Mouse (Mus musculus) layer of hippocampus, postnatal 10 days (tissue): ENCODE data around the gene Fstl4. TPM values are rescaled to one million over a fixed set of nuclear protein-coding genes. Genes with fewer than 3 reads are reported as not detected.
A peak's percentile ranks its signal among the peaks of the same experiment; 100 is the strongest.

Source experiments
- DNase-seq, 2 experiments: peaks; one replicate each; pipeline ENCODE4 v3.0.0; 2021; ENCODE audit warnings: low spot score in 2 of 2
- total RNA-seq, 2 experiments: library from RNA; stranded (reverse); gene quantifications; 2 replicates each; pipeline ENCODE4 v1.2.3; 2021

Fstl4 gene
- total RNA-seq, 2 experiments from 2014 or later, result 8.7 to 9.7 TPM

DNA sequence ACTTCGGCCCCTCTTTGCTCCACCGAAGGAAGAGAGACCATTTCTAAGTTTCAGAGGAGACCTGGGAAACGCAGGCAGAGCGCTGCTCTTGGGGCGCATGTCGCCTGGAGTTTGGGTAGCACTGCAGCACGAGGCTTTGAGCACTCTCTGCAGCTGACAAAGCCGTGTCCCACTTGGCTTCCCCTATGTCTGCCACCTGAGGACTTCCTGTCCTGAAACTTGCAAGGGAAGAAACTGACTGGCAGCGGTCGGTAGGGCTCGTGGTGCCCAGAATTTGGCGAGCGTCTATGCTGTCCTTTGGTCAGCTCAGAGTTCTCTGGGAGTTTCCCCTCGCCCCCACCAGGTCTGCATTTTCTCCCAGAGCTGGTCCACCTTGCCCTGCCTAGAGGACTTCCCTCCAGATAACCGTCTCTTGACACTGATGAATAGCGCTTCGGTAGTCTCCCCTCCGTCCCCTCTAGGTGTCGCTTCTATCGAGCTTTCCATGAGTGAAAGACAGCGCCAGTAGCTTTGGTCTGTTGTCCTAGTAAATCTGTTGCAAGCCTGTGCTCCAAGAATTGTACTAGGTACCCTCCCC is 1.3 kb downstream of the Fstl4 start:
- DNase-seq, result peak; percentile 54 to 72

DNA sequence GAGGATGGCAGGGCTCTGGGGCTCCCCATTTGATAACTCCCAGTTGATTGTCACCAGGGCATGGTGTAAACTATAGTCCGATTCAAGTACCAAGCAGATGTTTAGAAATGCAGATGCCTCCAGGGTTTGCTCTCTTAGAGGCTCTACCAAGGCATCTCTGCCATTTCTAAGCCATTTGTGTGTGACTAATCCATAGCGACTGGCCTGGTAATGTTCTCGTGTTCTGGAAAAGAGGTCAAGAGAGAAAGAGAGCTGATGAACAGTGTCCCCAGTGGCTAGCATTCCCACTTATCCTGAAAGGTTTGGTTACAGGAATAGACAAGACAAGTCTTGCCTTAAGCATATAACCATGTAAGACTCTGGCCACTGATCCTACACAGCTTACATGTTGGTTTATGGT is 3.5 kb downstream of the Fstl4 start:
- DNase-seq, result no peak

DNA sequence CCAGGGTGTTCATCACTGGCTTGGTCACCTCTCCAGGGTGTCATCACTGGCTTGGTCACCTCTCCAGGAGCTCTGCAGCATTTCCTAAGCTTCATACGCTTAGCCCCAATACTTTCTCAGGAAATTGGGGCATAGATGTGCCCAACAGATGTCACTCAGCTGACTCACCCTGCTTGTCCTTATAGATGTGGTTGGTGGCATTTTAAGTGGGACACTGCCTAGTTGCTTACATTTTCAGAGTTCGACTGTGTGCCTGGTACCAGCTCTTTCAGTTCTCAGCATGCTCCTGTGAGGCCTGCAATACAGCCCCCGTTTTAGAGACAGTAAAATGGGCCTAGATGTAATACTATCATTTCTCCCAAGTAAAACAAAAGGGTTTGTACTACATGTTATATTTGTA is 8.6 kb downstream of the Fstl4 start:
- DNase-seq, result no peak

DNA sequence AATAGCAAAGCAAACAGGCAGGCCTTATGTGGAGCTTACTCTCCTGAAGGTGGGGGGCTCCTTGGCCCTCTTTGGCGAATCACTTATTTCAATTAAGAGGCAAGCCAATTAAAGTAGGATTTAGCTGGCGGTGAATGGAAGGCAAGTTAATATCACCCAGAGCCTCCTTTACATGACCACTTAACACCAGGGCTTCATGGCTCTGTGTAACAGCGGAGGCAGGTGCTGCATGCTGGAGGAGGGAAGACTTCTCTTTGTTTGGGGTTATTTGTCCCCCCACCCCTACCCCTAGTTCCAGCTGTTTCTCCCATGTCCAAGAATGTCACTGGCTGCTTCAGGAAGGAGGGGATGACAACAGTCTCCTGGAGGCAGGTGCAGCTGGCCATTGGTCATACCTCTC is 10.9 kb downstream of the Fstl4 start:
- DNase-seq, result no peak

DNA sequence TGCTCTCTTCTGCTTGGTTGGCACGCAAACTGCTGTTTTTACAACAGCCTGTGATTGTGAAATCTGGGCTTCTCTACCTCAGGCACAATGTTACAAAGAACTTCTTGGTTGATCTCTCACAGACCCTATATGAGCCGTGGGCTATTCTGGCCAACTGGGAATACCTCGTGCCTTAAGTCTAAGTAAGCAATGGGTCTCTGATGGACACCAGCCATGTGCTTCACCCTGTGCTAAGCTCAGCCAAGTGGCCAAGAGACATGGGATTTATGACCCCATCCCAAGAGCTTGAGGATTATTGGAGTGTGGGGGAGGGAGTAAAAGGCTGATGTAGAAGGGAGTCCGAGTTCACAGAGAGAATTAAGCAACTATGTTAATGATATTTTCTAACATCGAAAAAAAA is 18.0 kb downstream of the Fstl4 start:
- DNase-seq, result no peak

DNA sequence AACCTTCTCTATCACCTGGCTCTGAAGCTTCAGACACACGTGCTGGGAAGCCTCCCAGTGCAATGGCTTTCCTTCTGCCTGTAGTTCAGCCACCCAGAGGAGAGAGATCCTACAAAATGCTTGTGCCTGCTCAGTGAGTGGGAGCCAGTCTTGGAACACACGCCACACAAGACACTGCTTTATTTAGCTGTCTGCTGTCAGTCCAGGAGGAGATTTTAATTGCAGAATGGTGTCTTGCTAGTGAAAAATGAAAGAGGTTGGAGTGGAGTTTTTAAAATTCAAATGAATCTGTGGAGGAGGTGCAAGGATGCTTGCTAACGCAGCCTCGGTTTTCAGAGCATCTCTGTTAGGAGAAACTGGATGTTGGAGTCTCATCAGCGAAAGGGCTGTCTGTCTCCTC is 29.9 kb downstream of the Fstl4 start:
- no peak for DNase-seq

DNA sequence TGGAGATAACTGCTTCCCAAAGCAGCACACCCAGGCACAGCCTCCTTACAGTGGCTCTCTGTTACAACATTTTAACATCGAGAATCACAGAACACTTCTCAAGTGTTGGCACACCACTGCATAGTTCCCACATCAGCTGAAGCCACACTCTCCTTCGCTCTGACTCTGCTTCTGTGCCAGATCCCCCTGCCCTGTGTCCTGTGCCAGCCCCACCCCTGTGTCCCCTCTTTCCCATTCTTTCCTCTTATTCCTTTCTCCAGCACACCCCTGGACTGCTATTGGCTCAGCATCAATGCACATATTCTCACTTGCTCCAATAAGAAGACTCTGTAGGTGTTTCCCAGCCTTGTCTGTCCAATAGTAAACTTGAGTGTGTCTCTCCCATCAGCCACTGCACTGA is 45.1 kb downstream of the Fstl4 start:
- DNase-seq, result no peak

DNA sequence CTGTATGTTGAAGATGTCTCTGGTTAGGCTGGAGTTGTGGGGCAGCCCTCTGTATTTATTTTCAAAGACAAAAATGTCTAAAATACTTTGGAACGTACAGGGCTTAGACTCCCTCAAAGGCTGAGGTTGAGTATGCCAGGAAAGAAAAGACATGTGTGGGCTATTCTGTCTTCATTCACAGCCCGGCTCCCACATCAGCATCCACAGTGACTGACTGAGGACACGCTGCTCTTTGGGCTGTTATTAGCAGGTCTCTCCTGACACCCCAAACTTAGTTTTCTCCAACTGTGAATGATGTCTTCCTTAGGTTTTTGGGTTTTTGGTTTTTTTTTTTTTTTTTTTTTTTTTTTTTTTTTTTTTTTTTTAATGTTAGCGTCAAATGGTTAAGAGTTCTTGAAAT is 51.6 kb downstream of the Fstl4 start:
- DNase-seq, result no peak

DNA sequence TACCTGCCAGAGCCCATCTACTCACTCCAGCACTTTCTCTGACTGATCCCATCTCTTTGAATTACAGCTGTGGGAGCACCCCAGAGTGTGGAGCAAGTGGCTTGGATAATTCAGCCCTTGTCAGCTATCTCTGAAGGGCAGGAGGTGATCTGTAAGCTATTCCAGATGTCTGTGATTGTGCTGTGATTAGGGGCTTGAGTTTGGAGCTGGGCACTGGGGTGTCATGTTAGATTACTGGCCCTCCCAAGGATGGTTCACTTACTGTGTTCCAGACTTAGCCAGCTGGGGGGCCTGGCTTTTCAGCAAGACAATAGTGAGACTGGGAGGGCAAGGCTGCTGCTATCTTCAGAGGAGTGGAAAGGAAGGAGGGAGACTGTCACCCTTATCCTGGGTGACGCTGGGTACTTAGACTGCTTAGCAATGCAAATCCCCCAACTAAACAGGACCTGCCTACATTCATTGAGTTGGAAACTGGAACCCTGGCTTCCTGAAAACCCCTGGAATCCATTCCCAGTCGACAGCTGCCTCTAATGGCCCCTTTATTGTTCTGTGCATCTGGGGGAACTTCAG is 56.0 kb downstream of the Fstl4 start:
- no peak for DNase-seq

DNA sequence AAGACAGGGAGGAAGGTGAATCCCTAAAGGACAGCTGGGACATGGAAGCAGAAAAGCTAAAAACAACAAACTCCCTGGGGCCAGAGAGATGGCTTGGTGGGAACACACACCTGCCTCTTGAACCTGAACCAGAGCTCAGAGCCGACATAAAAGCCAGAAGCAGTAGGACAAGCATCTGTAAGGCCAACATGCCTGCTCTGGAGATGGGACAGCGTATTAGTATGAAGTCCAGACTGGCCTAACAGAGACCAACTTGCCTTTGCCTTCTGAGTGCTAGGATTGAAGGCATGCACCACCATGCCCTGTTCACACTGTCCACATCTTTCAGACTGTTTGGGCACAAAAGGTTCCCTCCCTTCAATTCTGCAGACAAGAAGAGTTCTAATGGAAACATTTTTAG is 62.2 kb downstream of the Fstl4 start:
- DNase-seq, result no peak

DNA sequence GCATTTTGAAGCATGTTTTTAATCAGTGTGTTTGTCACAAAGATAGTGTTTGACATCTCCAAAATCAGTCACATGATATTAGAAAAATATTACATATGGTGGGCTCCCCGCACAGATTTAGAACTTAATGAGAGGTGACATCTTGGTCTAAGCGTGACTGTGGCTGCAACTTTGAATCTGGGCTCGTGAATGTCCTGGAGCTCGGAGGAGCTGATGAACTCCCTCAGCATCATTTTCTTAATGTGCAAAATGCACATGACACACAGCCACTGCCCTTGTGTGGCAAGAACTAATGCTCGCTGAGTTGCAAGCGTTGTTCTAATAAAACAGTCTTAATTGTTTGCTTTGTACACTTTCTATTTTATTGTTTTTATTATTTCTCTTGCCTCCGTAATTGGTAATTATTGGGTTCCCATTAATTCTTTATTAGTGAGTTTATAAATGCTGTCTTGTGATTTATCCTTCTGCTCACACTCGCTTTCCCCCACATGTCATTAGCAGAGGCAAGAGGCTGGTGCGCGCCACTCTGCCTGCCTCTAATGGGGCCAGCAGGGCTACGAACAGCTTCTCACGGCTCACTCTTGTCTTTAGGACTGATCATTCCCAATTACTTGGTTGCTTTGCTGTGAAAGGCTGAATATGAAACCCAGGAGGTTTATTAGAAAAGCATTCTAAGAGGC is 67.3 kb downstream of the Fstl4 start:
- no peak for DNase-seq

DNA sequence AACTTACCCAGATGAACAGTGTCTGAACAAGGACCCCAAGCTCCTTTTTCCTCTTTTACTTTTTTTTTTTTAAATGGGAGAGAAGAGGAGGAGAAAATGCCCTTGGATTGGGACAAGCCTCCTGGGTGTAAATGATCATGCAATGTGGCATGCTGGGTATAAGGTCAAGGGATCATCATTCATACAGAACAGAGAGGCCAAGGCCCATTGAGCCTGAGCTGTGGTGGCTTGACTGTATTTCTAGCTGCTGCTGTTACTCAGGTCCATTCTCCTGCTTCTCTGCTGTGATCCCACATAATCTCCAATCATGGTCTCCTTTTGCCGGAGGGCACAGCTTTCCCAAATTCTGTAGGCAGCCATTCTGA is 67.9 kb downstream of the Fstl4 start:
- no peak for DNase-seq

DNA sequence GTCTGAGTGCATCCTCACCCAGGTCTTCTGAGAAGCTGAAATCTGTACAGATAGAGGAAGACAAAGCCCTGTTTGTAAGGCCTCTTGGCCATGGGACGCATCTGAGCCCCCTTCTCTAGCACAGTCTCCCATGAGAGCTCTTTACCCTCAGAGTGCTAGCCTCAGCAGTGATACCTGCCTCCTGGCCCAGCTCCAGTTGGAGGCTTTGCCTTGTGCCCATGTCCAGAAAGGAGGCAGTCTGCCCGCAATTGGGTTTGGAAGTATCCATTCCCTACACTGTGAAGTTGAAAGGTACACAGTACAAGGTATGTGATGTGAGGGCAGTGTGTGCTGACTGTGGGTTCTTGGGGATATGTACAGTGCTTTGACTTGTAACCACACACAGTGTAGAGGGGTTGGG is 84.3 kb downstream of the Fstl4 start:
- no peak for DNase-seq

DNA sequence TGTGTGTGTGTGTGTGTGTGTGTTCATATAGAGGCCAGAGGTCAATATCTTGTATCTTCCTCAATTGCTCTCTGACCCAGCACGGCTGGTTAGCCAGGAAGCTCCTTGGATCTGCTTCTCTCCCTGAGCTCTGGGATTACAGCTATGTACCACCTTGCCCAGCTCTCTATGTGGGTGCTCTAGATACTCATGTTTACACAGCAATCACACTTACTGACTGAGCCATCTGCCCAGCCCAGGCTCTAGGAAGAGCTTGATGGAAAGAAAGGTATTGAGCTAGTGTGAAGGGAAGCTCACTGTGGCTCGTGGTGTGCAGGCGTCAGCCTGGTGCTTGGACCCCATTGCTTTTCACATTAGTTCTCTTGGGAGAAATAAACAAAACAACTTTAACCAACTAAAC is 85.6 kb downstream of the Fstl4 start:
- no peak for DNase-seq

DNA sequence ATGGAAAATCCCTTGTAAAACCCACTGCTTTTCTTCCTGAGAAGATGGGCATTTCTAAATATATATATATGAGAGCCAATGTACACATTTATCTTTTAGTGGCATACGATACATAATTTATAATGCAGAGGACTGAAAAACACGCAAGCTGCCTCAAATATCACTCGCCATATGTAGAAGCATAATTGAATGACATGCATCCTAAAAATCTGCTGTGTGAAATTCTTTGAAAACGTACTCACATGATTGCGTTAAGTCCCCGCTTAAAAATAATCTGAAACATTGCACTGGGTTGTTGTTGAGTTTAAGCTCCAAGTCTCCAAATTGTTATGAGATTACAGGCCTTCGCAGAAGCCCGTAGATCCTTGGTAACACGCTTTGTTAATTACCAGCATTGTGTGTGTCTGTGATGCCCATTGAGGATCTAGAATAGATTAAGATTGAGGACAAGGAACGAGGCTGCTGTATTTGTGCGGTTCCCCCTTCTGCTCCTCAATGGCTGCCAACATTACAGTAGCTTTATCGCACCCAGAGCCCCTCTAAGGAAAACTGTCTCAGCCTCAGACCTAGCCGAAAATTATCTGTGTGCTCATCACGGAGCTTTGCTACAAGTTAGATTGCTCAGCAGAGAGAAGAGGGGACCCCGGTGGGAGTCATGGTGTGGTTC is 108.5 kb downstream of the Fstl4 start:
- no peak for DNase-seq

DNA sequence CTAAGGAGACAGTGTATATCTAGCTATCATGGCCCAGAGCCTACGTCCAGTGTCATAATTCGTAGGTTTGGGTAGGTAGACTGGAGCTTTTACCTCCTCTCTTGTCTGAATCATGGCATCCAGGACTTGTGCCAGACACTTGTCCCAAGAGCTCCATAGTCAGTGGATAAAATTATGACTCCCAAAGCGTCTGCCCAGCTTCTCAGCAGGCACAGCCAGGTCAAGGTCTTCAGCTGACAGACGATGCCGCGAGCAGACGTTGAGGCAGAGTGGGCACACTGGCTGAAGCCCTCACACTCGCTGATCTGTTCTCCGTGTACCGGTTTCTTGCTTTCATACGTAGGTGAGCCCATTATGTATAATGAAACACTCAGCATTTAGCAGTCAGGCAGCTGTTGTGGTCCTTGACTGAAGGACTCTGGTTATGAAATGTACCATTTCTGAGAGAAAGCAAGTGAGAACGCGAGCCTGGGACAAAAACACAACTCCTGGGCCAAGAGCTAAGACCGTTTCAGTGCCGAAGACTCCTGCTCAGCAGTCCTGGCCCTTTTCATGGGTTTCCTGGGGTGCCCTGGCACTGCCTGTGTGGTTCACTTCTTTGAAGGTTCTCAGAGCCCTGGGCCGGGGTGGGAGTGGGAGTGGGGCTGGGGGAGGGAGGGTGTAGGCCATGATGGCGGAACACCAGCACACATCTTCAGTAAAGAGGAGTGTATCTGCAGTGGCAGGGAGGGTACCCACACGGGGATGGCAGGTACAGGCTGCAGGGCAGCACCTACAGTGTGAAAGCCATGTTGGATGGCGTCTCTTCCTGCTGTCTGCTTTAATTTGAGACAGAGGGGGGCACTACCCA is 111.7 kb downstream of the Fstl4 start:
- no peak for DNase-seq

DNA sequence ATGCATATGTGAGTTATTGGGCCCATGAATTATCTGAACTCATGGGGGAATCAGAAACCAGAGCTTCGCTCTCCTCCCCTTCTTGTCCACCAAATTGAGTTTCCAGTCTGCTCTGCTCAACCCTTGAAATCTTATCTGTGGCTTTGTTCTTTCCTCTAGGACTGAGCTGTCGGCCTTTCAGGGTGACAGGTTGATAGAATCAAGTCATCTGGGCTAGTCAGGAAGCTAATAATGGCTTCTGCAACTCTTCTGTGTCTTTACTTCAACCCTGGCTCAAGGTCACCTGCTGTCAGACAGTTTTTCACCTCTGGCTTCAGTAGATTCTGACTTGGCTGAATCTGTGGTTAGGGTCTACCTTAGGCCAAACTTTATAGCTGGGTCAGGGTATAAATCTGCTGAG is 113.2 kb downstream of the Fstl4 start:
- DNase-seq, result no peak

DNA sequence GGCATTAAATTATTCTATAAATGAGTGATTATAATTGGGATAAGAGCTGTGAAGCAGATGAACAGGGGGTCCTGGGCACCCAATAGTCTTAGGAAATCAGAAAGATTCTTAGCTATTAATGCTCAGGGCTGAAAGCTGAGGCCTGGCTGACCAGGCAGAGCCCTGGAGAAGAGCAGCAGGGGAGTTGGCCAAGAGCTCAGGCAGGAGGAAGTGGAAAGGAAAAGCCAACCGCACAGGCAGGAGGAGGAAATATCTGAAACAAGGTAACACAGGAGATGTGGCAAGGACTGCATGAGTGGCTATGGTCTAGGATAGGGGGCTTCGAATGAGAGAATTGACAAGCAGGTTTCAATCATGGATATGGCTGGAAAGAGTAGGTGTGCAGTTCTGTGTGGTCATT is 115.5 kb downstream of the Fstl4 start:
- DNase-seq, result no peak

DNA sequence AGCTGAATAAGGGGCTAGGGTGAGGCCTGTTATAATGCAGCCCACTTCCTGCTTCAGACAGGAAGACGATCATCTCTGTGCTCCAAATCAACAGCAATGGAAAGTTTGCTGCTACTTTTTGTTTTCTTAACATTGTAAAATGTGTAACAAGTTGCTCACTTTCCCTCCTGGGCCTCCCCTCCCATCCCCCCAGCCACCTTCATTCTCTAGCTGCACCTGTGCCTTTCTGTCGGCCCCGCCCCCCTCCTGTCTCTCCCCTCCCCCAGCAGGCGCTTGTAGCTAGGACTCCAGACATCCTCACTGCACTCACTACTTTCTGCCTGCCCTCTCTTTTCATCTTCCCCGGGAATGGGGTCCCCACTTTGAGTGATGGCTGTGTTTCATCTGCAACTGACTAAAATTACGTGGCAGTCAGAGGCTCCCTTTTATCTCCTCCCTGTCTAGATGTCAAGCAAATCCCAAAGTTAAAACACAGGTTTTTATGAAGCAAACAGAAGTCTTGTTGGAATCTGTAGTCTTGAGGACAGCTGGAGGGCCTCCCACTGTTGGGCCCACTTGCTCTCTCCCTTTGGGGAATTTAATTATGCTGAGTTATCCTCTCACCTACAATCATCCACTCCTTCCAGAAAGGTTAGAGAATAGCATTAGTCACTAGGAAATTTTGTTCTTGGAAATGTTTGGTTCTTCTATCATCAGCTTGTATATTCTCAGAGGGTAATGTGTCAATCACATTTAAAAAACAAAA is 122.3 kb downstream of the Fstl4 start:
- no peak for DNase-seq

DNA sequence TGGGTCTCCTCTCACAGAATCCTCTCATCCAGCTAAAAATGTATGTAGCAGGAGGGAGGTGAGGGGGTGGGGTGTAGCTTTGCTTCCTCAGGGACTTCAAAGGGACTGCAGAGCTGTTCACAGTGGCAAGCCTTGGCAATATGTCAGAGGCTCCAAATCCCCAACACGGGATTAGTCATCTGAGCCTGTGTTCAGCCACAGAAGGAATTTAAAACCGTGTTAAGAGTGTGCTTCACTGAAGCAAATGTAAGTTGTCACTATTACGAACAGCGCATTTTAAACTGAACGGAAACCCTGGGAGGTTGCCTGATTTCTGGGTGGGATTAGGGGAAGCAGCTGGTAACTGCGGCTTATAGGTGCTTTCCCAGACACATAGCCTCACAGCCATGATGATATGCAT is 123.7 kb downstream of the Fstl4 start:
- DNase-seq, result no peak

DNA sequence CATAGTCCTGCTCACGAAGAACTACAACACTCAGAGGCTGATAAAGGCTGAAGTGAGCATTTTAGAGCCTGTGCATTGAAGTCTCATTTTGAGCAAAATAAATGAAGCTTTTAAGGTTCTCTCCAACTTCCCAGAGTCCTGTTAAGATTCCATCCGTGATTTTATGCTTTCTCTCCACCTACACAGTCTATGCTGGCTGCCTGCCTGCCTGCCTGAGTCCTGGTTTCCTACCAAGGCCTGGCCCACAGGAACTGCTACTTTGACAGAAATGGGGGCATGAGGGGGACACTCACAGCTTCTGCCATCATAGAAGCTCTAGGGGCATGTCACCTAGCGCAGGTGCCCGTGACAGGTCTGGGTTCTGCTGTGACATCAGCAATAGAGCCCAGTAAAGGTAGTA is 125.1 kb downstream of the Fstl4 start:
- no peak for DNase-seq
